Mouse (Mus musculus): ENCODE measurements around the gene Jagn1.

GRCm38 (mm10) chr6:113483729-113484128, 41.4 kb downstream of the Jagn1 start:
- TF ChIP-seq POLR2A (IDR thresholded peaks at IDR 0.05; ENCODE audit: borderline replicate concordance, extremely low read depth, low read depth, low read length) (no peak), CTCF (IDR thresholded peaks at IDR 0.05; ENCODE audit: insufficient read depth, low read length) (no peak)
